Mouse (Mus musculus): ENCODE data around the gene Hist1h2bk.

DNA sequence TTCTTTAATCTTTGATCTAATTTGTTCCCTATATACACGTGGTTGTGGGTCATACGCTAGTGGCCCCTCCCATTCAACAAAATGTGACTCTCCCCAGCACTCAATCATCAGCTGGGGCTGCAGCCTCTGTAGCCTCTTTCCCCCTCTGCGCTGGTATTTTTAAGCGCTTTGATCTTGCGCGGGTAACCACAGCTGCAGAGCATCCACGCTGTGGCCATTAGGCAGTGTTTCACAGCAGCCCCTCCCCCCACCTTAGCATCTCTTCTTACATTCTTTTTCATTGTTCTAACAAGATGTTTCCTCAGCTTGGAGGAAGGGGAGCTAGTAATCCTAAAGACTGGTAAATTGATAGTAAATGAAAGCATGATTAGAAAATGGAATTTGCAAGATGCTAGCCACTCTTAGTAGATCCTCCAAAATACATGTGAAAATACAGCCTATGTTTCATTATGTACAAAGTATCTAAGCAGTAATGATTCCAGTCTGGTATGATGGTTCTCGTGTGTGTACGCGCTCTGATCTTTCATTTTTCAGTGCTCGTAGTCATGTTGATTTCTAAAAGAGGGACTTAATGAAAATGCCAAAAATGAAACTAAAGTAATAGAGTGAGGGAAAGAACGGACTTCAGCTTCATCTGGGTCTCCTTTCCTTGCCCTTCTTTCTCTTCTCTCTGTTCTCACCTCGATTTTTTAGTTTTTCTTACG, 14.2 kb downstream of the Hist1h2bk start:
- no peak for TF ChIP-seq CTCF (IDR thresholded peaks at IDR 0.05)
- no peak for TF ChIP-seq POLR2A (IDR thresholded peaks at IDR 0.05; ENCODE audit: insufficient read depth, low read depth, low read length)
- TF ChIP-seq EP300 (IDR thresholded peaks at IDR 0.05; ENCODE audit: insufficient read depth, low read depth, low read length) = no peak

Measured in heart, adult 2 months (tissue).